Mouse (Mus musculus): ENCODE results near the gene Hoxb9. TPM values are rescaled to one million over a fixed set of nuclear protein-coding genes. Genes with fewer than 3 reads are reported as not detected.

Gene Hoxb9
- polyA plus RNA-seq, 1 experiment, result not detected

DNA sequence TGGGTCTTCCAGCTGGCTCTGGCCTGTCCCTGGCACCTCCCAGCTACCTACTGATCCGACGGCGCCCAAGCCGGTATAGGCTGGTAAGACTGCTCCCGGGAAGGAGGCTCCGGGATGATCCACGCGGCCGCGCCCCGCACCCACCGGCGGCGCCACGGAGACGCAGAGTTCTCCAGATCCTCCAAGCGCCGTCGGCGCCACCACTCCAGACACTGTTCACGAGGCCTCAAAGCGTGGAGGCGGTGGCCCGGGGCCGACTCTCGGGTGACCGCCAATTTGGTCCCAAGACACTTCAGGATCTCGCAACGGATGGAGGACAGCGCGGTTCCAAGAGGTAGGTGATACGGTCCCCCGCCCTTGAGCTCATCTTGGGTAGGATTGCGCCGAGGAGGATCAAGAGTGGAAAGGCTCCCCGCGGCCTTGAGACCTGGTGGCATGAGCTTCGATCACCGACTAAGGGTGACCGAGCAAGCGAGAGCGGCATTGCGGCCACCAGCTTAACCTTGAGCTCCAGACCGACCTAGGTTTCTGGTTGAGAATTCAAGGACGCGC, 19.7 kb upstream of the Hoxb9 start:
- H3K4me3 ChIP-seq (ENCODE audit: insufficient read depth, poor library complexity, severe bottlenecking), result no peak overlapping the region
- H3K36me3 ChIP-seq (ENCODE audit: control insufficient read depth, insufficient read depth), result no peaks in the 10 kb centered on the region
- peaks cover 75% of the 10 kb centered on the region for H3K27me3 ChIP-seq (ENCODE audit: control insufficient read depth, insufficient read depth, insufficient read length)
- no peaks in the 10 kb centered on the region for H3K79me3 ChIP-seq (ENCODE audit: low read depth)
- H3K79me2 ChIP-seq (ENCODE audit: control insufficient read depth, insufficient read depth), result no peaks in the 10 kb centered on the region
- no peak for TF ChIP-seq CEBPB (IDR thresholded peaks at IDR 0.05; ENCODE audit: low read depth)
- no peak for TF ChIP-seq MYOG (IDR thresholded peaks at IDR 0.05; ENCODE audit: control insufficient read depth, extremely low read depth, insufficient read length)
- no peak for TF ChIP-seq MYOD1 (IDR thresholded peaks at IDR 0.05; ENCODE audit: control insufficient read depth, insufficient read length, low read depth)
- H3ac ChIP-seq (ENCODE audit: control insufficient read depth, insufficient read length, low read depth), result no peak overlapping the region

- Histone ChIP-seq H3K79me2 (ENCODE audit: control insufficient read depth, insufficient read depth) (no peaks in the 10 kb centered on the region), H3ac (ENCODE audit: control insufficient read depth, insufficient read length, low read depth) (no peak overlapping the region), H3K27me3 (ENCODE audit: control insufficient read depth, insufficient read depth, insufficient read length) (peaks cover 79% of the 10 kb centered on the region), H3K79me3 (ENCODE audit: low read depth) (no peaks in the 10 kb centered on the region), H3K4me3 (ENCODE audit: insufficient read depth, poor library complexity, severe bottlenecking) (no peak overlapping the region), H3K36me3 (ENCODE audit: control insufficient read depth, insufficient read depth) (no peaks in the 10 kb centered on the region)
- TF ChIP-seq MAX (IDR thresholded peaks at IDR 0.05), result no peak
- no peak for TF ChIP-seq CTCF (IDR thresholded peaks at IDR 0.05; ENCODE audit: control insufficient read depth, insufficient read depth, insufficient read length)
- TF ChIP-seq MYOD1 (IDR thresholded peaks at IDR 0.05; ENCODE audit: control insufficient read depth, insufficient read length, low read depth), result no peak
- TF ChIP-seq FOSL1 (IDR thresholded peaks at IDR 0.05; ENCODE audit: insufficient read depth, low read length, poor library complexity, severe bottlenecking), result no peak
- no peak for TF ChIP-seq MYOG (IDR thresholded peaks at IDR 0.05; ENCODE audit: control insufficient read depth, extremely low read depth, insufficient read length)
- TF ChIP-seq CEBPB (IDR thresholded peaks at IDR 0.05; ENCODE audit: low read depth), result no peak
- no peak for TF ChIP-seq USF1 (IDR thresholded peaks at IDR 0.05; ENCODE audit: low read depth)
Observed at GRCm38 (mm10) chr11:96252541-96253120, 18.6 kb upstream of the Hoxb9 start.

DNA sequence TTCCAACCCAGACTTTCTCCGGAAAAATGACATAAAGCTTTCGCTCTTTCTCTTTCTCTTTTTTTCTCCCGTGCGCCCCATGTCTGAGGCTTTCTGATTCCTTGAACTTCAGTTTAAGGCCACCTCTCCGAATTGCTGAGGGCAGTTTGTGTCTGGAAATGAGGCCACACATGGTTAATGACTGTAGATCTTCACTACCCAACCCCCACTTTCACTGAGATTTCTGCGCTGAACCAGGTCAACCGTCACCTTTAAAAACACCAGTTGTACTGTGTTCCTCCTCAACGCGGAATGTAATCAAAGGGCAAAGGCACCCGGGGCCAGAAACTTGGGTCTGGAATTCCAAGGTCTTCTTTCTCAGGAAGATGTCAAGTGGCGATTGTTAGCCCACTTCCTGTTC, 17.0 kb upstream of the Hoxb9 start:
- H3ac ChIP-seq (ENCODE audit: control insufficient read depth, insufficient read length, low read depth), result no peak overlapping the region
- no peaks in the 10 kb centered on the region for H3K36me3 ChIP-seq (ENCODE audit: control insufficient read depth, insufficient read depth)
- peaks cover 79% of the 10 kb centered on the region for H3K27me3 ChIP-seq (ENCODE audit: control insufficient read depth, insufficient read depth, insufficient read length)
- no peak overlapping the region for H3K4me3 ChIP-seq (ENCODE audit: insufficient read depth, poor library complexity, severe bottlenecking)
- no peaks in the 10 kb centered on the region for H3K79me3 ChIP-seq (ENCODE audit: low read depth)
- TF ChIP-seq CEBPB (IDR thresholded peaks at IDR 0.05; ENCODE audit: low read depth), result no peak
- no peak for TF ChIP-seq MYOD1 (IDR thresholded peaks at IDR 0.05; ENCODE audit: control insufficient read depth, insufficient read length, low read depth)
- TF ChIP-seq MYOG (IDR thresholded peaks at IDR 0.05; ENCODE audit: control insufficient read depth, extremely low read depth, insufficient read length), result no peak
- TF ChIP-seq CTCF (IDR thresholded peaks at IDR 0.05; ENCODE audit: control insufficient read depth, insufficient read depth, insufficient read length), result no peak
- TF ChIP-seq FOSL1 (IDR thresholded peaks at IDR 0.05; ENCODE audit: insufficient read depth, low read length, poor library complexity, severe bottlenecking), result no peak
- no peak for TF ChIP-seq MAX (IDR thresholded peaks at IDR 0.05)
- H3K79me2 ChIP-seq (ENCODE audit: control insufficient read depth, insufficient read depth), result no peaks in the 10 kb centered on the region

- TF ChIP-seq MYOD1 (IDR thresholded peaks at IDR 0.05; ENCODE audit: control insufficient read depth, insufficient read length, low read depth), result no peak
- no peak for TF ChIP-seq MYOG (IDR thresholded peaks at IDR 0.05; ENCODE audit: control insufficient read depth, extremely low read depth, insufficient read length)
- TF ChIP-seq MAX (IDR thresholded peaks at IDR 0.05), result no peak
- no peak overlapping the region for H3ac ChIP-seq (ENCODE audit: control insufficient read depth, insufficient read length, low read depth)
Observed at GRCm38 (mm10) chr11:96255111-96255995, 15.9 kb upstream of the Hoxb9 start.

GRCm38 (mm10) chr11:96255996-96256445, 15.2 kb upstream of the Hoxb9 start:
- Histone ChIP-seq H3K27me3 (ENCODE audit: control insufficient read depth, insufficient read depth, insufficient read length) (peaks cover 73% of the 10 kb centered on the region), H3ac (ENCODE audit: control insufficient read depth, insufficient read length, low read depth) (no peak overlapping the region)

More at GRCm38 (mm10) chr11:96255111-96255995, 15.9 kb upstream of the Hoxb9 start:
- Histone ChIP-seq H3K4me3 (ENCODE audit: insufficient read depth, poor library complexity, severe bottlenecking) (no peak overlapping the region), H3K79me3 (ENCODE audit: low read depth) (no peaks in the 10 kb centered on the region), H3K36me3 (ENCODE audit: control insufficient read depth, insufficient read depth) (no peaks in the 10 kb centered on the region), H3K79me2 (ENCODE audit: control insufficient read depth, insufficient read depth) (no peaks in the 10 kb centered on the region), H3K27me3 (ENCODE audit: control insufficient read depth, insufficient read depth, insufficient read length) (peaks cover 74% of the 10 kb centered on the region)

More at GRCm38 (mm10) chr11:96255996-96256445, 15.2 kb upstream of the Hoxb9 start:
- H3K4me3 ChIP-seq (ENCODE audit: insufficient read depth, poor library complexity, severe bottlenecking), result no peak overlapping the region
- H3K36me3 ChIP-seq (ENCODE audit: control insufficient read depth, insufficient read depth), result no peaks in the 10 kb centered on the region
- TF ChIP-seq MAX (IDR thresholded peaks at IDR 0.05) (no peak), CEBPB (IDR thresholded peaks at IDR 0.05; ENCODE audit: low read depth) (no peak), MYOD1 (IDR thresholded peaks at IDR 0.05; ENCODE audit: control insufficient read depth, insufficient read length, low read depth) (no peak), FOSL1 (IDR thresholded peaks at IDR 0.05; ENCODE audit: insufficient read depth, low read length, poor library complexity, severe bottlenecking) (no peak), CTCF (IDR thresholded peaks at IDR 0.05; ENCODE audit: control insufficient read depth, insufficient read depth, insufficient read length) (no peak), MYOG (IDR thresholded peaks at IDR 0.05; ENCODE audit: control insufficient read depth, extremely low read depth, insufficient read length) (no peak), USF1 (IDR thresholded peaks at IDR 0.05; ENCODE audit: low read depth) (no peak)
- H3K79me2 ChIP-seq (ENCODE audit: control insufficient read depth, insufficient read depth), result no peaks in the 10 kb centered on the region
- no peaks in the 10 kb centered on the region for H3K79me3 ChIP-seq (ENCODE audit: low read depth)

All from C2C12 (cell line).